Mouse (Mus musculus): ENCODE results near the gene Pitpnm2.

DNA sequence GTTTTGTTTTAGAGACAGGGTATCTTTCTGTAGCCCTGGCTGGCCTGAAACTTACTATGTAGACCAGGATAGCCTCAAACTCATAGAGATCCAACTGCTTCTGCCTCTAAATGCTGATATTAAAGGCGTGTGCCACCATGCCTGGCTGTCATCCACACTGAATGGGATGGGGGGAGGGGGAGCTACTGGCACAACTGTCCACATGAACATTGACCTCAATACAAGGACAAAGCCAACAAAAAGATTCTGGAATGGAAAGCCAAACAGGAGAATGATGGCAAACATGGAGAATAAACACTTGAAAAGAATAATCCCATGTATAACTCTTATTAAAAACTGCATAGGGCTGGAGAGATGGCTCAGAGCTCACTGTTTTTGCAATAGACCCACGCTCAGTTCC, 33.3 kb upstream of the Pitpnm2 start:
- TF ChIP-seq CTCF (IDR thresholded peaks at IDR 0.05; ENCODE audit: low read depth, low read length) (no peak), POLR2A (IDR thresholded peaks at IDR 0.05; ENCODE audit: extremely low read depth, insufficient read depth, low read length) (no peak)
